ENCODE assay signal across 25 mouse cellular contexts in genomic region chr13:41850727-41851378, GRCm38 (mm10). TPM values are rescaled to one million over a fixed set of nuclear protein-coding genes. Genes with fewer than 3 reads are reported as not detected.
DNase-seq lines count a peak whose midpoint lies in the region; ATAC-seq and TF ChIP-seq lines count a peak whose summit lies in the region.
"Had no signal": no experiment of that assay in that cellular context is flagged by ENCODE, and none has a peak within 500 bp of the region (broad histone marks: within the 10 kb centered on the region; RNA-seq: fewer than 3 reads in every experiment).

No protein-coding gene starts in this region.

- peak; percentile 30 for DNase-seq in embryo, embryonic 10.5 days (ENCODE audit: low spot score)
- DNase-seq in embryo, embryonic 9.5 days (ENCODE audit: extremely low spot score) = no peak
- DNase-seq in midbrain, postnatal 0 days (ENCODE audit: low spot score) = peak; percentile 2
- no peak for DNase-seq in gastrocnemius, postnatal 14 days
- no peak for DNase-seq in gastrocnemius, postnatal 10 days
- DNase-seq: adrenal gland, postnatal 14 days; cerebellum, adult 11 months; cerebellum, postnatal 25 days; gastrocnemius, adult 2 months; heart, adult 18-20 months; heart, postnatal 36 days; kidney, adult 9 months; kidney, postnatal 36 days; lung, adult 18-20 months; lung, postnatal 14 days; thymus, postnatal 36 days had no signal

- no peaks in the 10 kb centered on the region for H3K27me3 ChIP-seq in midbrain, postnatal 0 days (ENCODE audit: insufficient read depth, low read length)
- H3K27me3 ChIP-seq in midbrain, embryonic 16.5 days (ENCODE audit: control insufficient read depth, insufficient read depth, low read depth, low read length) = no peaks in the 10 kb centered on the region
- H3K27me3 ChIP-seq in forebrain, embryonic 16.5 days (replicated peaks; ENCODE audit: control insufficient read depth, insufficient read depth, low read length) = no peaks in the 10 kb centered on the region
- H3K27me3 ChIP-seq: intestine, embryonic 15.5 days had no signal

- intact Hi-C loops in gastrocnemius, postnatal 14 days (cut with DNase I; ENCODE audit: low total_unique reads) = no loop called here

- ATAC-seq in midbrain, postnatal 0 days (ENCODE audit: low FRiP score) = no peak
- no peak for ATAC-seq in midbrain, embryonic 16.5 days
- peak; percentile 54 for ATAC-seq in forebrain, embryonic 16.5 days
- no peak for ATAC-seq in erythroblast, adult 5-6 weeks (replicated peaks; ENCODE audit: low FRiP score, poor library complexity, severe bottlenecking)
- ATAC-seq: activated CD4-positive, CD25-positive, alpha-beta regulatory T cell, adult 4 months; CD4-positive, CD25-positive, alpha-beta regulatory T cell, adult 4 months; intestine, embryonic 15.5 days had no signal

- no peaks in the 10 kb centered on the region for H3K36me3 ChIP-seq in midbrain, postnatal 0 days (ENCODE audit: insufficient read depth, low read length)
- H3K36me3 ChIP-seq in midbrain, embryonic 16.5 days (ENCODE audit: control insufficient read depth, insufficient read depth, low read length) = no peaks in the 10 kb centered on the region
- no peaks in the 10 kb centered on the region for H3K36me3 ChIP-seq in forebrain, embryonic 16.5 days (ENCODE audit: control insufficient read depth, insufficient read depth)
- H3K36me3 ChIP-seq: intestine, embryonic 15.5 days; limb, embryonic 10.5 days had no signal

- no peak for TF ChIP-seq CTCF in midbrain, postnatal 0 days (IDR thresholded peaks at IDR 0.05)

- no peak overlapping the region for H3K4me2 ChIP-seq in midbrain, postnatal 0 days (ENCODE audit: low read depth, low read length, poor library complexity, severe bottlenecking)
- H3K4me2 ChIP-seq in midbrain, embryonic 16.5 days (ENCODE audit: low read length) = no peak overlapping the region
- H3K4me2 ChIP-seq in forebrain, embryonic 16.5 days (ENCODE audit: low read length) = no peak overlapping the region
- H3K4me2 ChIP-seq: hindbrain, embryonic 14.5 days; intestine, embryonic 15.5 days had no signal

- H3K4me3 ChIP-seq in midbrain, postnatal 0 days (ENCODE audit: low read depth, low read length) = no peak overlapping the region
- H3K4me3 ChIP-seq in midbrain, embryonic 16.5 days (ENCODE audit: low read depth, low read length) = no peak overlapping the region
- no peak overlapping the region for H3K4me3 ChIP-seq in forebrain, embryonic 16.5 days (replicated peaks; ENCODE audit: low read length)
- H3K4me3 ChIP-seq: gastrocnemius, adult 2 months; intestine, embryonic 15.5 days; limb, embryonic 10.5 days had no signal

- H3K27ac ChIP-seq in midbrain, postnatal 0 days (ENCODE audit: low read depth, low read length) = no peak overlapping the region
- no peak overlapping the region for H3K27ac ChIP-seq in midbrain, embryonic 16.5 days (ENCODE audit: low read length)
- no peak overlapping the region for H3K27ac ChIP-seq in forebrain, embryonic 16.5 days (ENCODE audit: low read length)
- H3K27ac ChIP-seq: gastrocnemius, adult 2 months; hindbrain, embryonic 14.5 days; intestine, embryonic 15.5 days; limb, embryonic 10.5 days had no signal

- no peaks in the 10 kb centered on the region for H3K9me3 ChIP-seq in midbrain, postnatal 0 days (ENCODE audit: low read length)
- no peaks in the 10 kb centered on the region for H3K9me3 ChIP-seq in midbrain, embryonic 16.5 days (replicated peaks; ENCODE audit: control insufficient read depth, low read length, poor library complexity, severe bottlenecking)
- no peaks in the 10 kb centered on the region for H3K9me3 ChIP-seq in forebrain, embryonic 16.5 days (ENCODE audit: control insufficient read depth, low read length)
- H3K9me3 ChIP-seq: intestine, embryonic 15.5 days; limb, embryonic 10.5 days had no signal

- H3K4me1 ChIP-seq in midbrain, postnatal 0 days (ENCODE audit: insufficient read depth, low read length) = no peaks in the 10 kb centered on the region
- peaks cover 8% of the 10 kb centered on the region for H3K4me1 ChIP-seq in midbrain, embryonic 16.5 days (ENCODE audit: control insufficient read depth, insufficient read depth, low read length)
- peaks cover 7% of the 10 kb centered on the region for H3K4me1 ChIP-seq in forebrain, embryonic 16.5 days (replicated peaks; ENCODE audit: control insufficient read depth, insufficient read depth, low read length)
- H3K4me1 ChIP-seq: intestine, embryonic 15.5 days had no signal

- no peak overlapping the region for H3K9ac ChIP-seq in midbrain, postnatal 0 days (replicated peaks; ENCODE audit: low read length, poor library complexity, severe bottlenecking)
- no peak overlapping the region for H3K9ac ChIP-seq in midbrain, embryonic 16.5 days (ENCODE audit: low read depth, low read length)
- H3K9ac ChIP-seq in forebrain, embryonic 16.5 days (replicated peaks; ENCODE audit: low read depth, low read length) = no peak overlapping the region
- H3K9ac ChIP-seq: hindbrain, embryonic 14.5 days; intestine, embryonic 15.5 days had no signal

- WGBS in midbrain, postnatal 0 days = 34% methylated on average over 3 of the region's 3 CpGs
- 23% methylated on average over 3 of the region's 3 CpGs for WGBS in midbrain, embryonic 16.5 days
- WGBS in forebrain, embryonic 16.5 days = 2% methylated on average over 3 of the region's 3 CpGs

RNA-seq across cellular contexts. Expression of gene Adtrp, which starts 3.4 kb away (rescaled TPM):
- not detected in 2 replicates for total RNA-seq in midbrain, postnatal 0 days (2014; rRNA removed)
- polyA plus RNA-seq in midbrain, postnatal 0 days (2015; fragmentation: Nextera tagmentation; extraction: Ambion mirVana) = not detected in 2 replicates
- not detected in 2 replicates for polyA plus RNA-seq in midbrain, embryonic 16.5 days (2015; fragmentation: Nextera tagmentation; extraction: Ambion mirVana)
- polyA plus RNA-seq in forebrain, embryonic 16.5 days (2015; fragmentation: Nextera tagmentation; extraction: Ambion mirVana) = not detected in 2 replicates
- 2.1 and 11.9 TPM in 2 replicates for total RNA-seq in erythroblast, adult 5-6 weeks (2015; ENCODE audit: low replicate concordance)
- total RNA-seq in erythroblast, adult 5-6 weeks (2017; ENCODE audit: low replicate concordance) = 1.4 TPM in 1 of 2 replicates, not detected in the other
- under 1 TPM; 0.35 to 0.59 TPM for total RNA-seq in gastrocnemius, postnatal 14 days (2021)
- not detected for total RNA-seq in gastrocnemius, postnatal 10 days (2021)
- total RNA-seq: gastrocnemius, adult 2 months had no signal
- polyA plus RNA-seq: heart, embryonic 14.5 days; limb, embryonic 10.5 days had no signal

Comparison
In these comparisons a context has a peak if more than half of its experiments do, and no peak if none do; other contexts are left out.
1. DNase-seq: peak in embryo, embryonic 10.5 days (single experiment) and midbrain, postnatal 0 days (single experiment); none in embryo, embryonic 9.5 days (single experiment), gastrocnemius, postnatal 14 days (single experiment) and gastrocnemius, postnatal 10 days (single experiment).